Mouse (Mus musculus) ES-Bruce4 (cell line): ENCODE measurements around the gene Dync1i1.

Source experiments
- CTCF ChIP-seq: IDR thresholded peaks from one replicate; pipeline ENCODE4 v1.8.1; 2011; ENCODE audit warnings: low read depth, low read length
- EP300 ChIP-seq: IDR thresholded peaks from 2 replicates; pipeline ENCODE4 v1.6.1; 2011; ENCODE audit warnings: low read depth, low read length; ENCODE audit not compliant: insufficient read depth
- POLR2A ChIP-seq: IDR thresholded peaks from one replicate; pipeline ENCODE4 v1.8.1; 2011; ENCODE audit warnings: low read length; ENCODE audit not compliant: insufficient read depth

DNA sequence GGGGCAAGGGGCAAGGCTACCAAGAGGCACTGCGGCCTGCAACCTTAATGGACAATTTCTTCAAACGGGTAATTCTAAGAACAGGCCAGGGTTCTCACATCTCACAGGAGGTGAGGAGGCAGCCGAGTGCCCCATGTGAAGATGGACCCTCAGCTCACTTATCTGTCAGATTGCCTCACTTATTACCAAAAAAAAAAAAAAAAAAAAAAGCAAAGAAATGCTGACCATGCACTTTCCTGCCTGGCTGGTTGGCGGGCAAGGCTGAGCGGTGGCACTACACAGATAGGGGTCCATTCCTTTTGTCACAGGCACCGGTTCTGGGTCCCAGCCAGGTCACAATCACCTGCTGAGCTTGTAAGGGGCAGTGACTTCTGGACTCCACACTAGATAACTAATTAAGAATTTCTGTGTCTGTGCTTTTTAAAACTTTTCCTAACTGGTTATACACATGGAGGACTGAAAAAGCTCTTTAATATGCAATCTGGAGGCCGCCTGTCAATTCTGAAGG, 350.6 kb downstream of the Dync1i1 start:
- TF ChIP-seq CTCF: no peak
- no peak for TF ChIP-seq POLR2A
- TF ChIP-seq EP300: no peak
